Mouse (Mus musculus) adrenal gland, adult 2 months (tissue): ENCODE measurements around the gene Trpm3. TPM values are rescaled to one million over a fixed set of nuclear protein-coding genes. Genes with fewer than 3 reads are reported as not detected.
A peak's percentile ranks its signal among the peaks of the same experiment; 100 is the strongest.
"Not testable (repeated sequence)": the region's sequence is repeated elsewhere in the genome, so short reads cannot be mapped to it uniquely, and the experiment has no call there.

Source experiments
- DNase-seq: peaks from one replicate; pipeline ENCODE4 v3.0.0; 2021
- polyA plus RNA-seq: library from polyadenylated mRNA; depleted of rRNA; stranded (reverse); fragments of >200 nt; gene quantifications from 2 replicates; pipeline ENCODE4 v1.2.3, GENCODE M21; 2012
- total RNA-seq, 2 experiments: library from RNA; stranded (reverse); gene quantifications; 2 replicates each; pipeline ENCODE4 v1.2.3; 2021

The Trpm3 gene
- total and polyA plus RNA-seq, 3 experiments, result 0.12 to 2.1 (median 0.81) TPM

DNA sequence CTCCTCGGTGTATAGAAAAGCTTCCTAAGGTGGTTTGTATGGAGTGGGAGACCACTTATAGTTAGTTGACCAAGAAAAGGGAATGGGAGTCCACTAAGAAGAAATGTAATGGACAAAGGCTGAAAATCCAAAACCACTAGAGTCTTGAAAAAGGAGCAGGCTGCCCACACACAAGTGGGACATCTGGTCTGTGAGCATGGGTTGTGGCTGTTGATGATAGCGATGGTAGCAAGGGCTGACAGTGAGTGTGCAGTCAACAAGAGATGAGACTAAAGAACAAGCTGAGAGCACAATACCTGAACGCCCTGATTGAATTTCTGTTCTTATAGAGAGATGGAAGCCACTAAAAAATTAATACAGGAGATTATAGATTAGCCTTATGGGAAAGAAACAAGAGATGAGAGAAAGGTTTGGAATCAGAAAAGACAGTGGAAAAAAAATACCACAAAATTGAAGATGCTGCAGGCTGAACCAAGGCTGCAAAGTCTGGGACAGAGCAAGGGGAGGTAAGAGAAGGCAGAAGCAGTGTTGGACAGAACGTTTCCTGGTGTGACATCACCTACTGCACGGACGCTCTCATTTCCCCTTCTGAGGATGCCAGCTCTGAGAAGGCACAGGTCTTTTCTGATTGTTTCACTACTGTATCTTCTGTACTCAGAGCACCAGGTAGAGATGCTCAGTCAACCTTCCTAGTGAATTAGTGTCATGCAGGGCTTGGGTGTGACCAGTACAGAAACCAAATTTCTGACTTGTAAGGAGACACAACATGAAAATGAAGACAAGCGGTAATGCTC, 710.1 kb downstream of the Trpm3 start:
- DNase-seq, result no peak

DNA sequence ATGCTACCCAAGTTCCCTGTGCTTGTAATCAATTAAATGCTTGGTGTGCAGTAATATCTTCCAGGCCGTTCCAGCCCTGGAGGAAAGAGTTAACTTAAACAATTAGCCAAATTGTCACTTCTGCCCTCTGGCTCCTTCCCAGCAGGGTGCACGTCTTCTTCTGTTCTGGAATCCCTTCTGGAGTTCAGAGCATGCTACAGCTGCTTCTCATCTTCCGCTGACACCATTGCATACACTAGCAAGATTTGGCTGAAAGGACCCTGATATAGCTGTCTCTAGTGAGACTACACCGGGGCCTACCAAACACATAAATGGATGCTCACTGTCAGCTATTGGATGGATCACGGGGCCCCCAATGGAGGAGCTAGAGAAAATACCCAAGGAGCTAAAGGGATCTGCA, 712.6 kb downstream of the Trpm3 start:
- DNase-seq, result not testable (repeated sequence)

DNA sequence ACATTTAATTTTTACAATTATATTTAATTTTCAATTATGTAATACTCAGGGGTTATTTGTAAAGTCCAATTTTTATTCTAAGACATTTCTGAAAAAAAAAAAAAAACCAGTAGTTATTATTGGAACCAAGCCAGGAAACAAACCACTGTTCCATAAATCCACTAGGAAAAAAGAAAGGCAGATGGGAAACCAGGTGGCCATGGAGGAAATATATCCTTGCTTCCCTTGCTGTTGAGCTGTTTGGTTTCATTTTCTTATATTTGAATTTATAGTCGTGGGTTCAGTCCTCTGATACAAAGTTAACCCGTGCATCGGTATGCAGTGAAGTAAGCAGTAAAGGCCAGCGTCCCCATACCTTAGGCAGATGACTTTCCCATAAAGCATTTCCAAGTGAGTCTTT, 720.8 kb downstream of the Trpm3 start:
- no peak for DNase-seq

DNA sequence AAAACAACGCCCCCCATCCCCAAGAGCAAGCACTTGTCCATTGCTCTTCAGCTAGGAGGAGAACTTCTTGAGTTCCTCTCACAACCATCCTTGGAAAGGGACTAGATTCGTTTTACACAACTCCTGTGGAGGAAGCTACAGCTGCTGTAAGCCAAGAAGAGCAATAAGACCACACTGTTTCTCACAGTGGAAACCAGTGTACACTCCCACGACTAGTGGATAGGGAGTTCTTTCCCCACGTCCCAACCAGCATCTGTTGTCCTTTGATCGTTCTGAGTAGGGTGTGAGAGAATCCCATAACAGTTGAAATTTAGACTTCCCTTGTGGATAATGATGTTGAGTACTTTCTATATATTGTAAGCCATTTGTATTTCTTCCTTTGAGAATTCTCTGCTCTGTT, 728.6 kb downstream of the Trpm3 start:
- DNase-seq, result no peak

DNA sequence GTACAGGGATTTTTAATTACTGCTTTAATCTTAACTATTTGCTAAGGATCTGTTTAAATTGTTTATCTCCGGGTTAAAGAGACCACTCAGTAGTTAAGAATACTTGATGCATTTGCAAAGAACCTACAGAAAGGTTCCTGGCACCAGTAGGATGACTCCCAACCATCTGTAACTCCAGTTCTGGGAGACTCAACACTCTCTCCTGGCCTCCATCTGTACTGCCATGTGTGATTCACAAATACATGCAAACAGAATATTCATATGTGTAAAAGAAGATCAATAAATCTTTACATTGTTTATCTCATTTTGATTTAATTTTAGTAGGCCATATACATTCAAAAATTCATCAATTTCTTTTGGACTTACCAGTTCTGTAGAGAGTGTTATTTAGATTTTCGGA, 731.0 kb downstream of the Trpm3 start:
- DNase-seq, result no peak

DNA sequence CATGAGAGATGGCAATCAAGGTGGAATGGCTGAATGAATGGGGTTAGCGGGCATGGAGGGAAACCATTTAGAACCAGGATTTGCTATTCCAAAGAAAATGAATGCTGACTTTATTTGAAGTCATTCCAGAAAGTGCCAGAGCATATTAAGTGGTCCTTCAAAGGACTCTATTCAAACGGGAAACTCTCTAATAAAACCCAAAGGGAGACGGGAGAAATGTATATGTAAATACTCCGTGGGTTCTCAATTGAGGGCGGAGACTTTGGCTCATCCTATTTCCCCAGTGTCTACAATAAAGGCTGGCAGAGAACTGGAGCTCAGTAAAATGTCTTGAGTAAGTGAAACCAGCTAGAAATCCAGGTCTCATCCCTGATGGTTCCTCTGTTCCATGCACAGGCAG, 733.6 kb downstream of the Trpm3 start:
- DNase-seq, result no peak

DNA sequence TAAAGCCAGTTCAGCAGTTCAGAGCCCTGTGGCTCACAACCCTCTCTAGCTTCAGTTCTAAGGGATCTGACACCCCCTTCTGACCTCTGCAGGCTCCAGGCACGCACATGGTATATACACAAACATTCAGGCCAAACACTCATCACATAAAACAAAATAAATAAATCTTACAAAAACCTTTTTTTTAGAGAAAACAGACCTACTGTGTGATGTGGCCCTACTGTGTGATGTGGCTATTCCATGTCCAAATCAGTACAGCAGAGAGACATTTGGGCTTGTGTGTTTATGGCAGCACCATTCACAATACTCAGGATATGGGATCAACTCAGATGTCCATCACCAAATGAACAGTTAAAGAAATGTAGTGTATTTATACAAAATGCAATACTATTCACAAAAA, 741.4 kb downstream of the Trpm3 start:
- no peak for DNase-seq

DNA sequence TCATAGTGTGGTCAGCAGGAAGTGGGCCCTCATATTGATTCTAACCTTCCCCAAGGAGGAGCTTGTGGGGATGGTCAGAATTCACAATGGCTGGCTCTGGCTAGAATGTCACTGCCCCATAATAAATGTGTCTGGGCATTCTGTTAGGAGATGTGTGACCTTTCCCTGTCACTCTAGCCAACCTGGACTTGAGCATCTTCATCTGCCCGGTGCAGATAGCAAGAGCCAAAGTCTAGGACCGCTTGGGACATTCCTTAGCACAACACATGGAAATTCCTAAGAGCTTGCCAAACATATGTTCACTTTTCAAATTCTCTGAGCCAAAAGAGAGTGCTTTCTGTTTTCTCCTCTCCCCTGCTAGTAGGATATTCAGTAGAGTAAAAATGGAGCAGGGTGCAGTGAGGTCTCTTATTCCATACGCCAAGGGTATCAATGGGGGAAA, 743.8 kb downstream of the Trpm3 start:
- DNase-seq, result no peak

DNA sequence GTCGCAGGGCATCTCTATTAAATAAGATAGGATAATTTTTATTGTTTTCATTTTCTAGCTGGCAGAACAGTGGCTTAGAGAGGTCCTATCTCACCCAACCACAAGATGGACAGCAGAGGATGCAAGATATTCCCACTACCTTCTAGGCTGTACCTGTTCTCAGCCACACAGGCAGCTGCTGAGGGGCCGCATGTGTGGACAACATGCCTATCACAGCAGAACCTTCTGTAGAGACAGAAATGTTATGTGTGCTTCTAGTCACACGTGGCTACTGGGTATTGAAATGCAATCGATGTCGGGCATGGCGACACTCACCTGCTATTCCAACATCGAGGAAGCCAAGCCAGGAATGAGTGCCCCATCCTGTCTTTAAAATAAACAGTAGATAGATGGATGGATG, 744.3 kb downstream of the Trpm3 start:
- no peak for DNase-seq

DNA sequence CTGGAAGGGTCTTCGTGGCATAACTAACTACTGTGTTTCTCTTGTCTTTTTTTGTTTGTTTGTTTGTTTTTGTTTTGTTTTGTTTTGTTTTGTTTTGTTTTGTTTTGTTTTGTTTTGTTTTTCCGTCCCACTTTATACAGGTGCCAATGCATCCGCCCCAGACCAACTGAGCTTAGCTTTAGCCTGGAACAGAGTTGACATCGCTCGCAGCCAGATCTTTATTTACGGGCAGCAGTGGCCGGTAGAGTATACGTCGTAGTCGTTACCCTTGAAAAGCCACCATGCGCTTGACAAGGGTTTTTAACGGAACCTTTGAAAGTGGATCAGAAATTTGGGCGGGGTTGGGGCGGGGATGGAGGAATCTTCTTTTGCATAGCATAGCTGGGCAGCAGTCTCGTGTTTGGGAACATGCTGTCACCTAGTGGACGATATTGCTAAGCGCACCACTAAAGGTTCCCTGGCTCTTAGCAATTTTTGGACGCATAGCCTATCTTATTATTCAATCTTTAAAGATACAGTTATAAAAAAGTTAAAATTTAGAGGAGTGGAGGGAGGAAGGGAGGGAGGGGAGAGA, 745.0 kb downstream of the Trpm3 start:
- DNase-seq, result peak; percentile 36

DNA sequence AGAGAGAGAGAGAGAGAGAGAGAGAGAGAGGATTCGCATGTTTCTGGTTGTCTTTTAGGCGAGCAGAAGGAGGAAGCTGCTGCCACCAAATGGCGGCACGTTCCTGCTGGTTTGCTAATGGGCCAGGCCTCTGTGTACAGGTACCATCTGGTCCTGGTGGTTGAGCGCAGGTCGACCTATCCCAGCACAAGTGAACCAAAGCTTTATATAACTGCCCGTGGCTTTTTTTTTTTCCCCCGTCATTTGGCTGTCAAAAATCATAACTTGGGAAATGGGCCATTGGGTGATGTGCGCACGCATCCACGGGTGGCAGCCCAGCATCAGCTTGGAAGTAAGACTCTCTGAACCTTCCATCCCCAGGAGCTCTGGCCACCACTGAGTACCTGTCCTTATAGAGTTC, 745.5 kb downstream of the Trpm3 start:
- DNase-seq, result peak; percentile 10

DNA sequence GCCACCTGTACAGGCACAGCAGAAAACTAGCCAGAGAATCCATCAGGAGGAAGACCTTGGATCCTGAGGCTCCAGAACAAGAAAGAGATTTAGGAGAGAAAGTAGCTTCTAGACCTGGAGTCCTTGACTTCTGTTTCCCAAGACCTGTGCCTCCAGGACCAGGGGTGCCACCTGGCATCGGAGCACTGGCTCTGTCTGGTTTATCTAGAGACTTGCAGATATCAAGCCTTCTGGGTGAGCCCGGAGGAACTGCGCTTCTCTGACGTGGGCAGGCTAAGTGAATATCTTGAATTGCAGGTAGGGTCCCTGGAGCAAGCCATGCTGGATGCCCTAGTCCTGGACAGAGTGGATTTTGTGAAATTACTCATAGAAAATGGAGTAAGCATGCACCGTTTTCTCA, 746.2 kb downstream of the Trpm3 start:
- no peak for DNase-seq

DNA sequence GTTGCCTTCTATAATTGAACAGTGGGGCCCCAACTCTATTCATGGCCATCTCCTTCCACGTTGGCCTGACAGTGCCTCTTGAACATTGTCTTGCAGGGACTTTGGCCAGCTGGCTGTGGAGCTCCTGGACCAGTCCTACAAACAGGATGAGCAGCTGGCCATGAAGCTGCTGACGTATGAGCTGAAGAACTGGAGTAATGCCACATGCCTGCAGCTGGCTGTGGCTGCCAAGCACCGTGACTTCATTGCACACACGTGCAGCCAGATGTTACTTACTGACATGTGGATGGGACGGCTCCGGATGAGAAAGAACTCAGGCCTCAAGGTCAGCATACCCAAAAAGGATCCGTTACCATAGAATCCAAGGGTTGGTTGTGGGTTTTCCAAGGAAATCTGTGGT, 763.0 kb downstream of the Trpm3 start:
- DNase-seq, result no peak

DNA sequence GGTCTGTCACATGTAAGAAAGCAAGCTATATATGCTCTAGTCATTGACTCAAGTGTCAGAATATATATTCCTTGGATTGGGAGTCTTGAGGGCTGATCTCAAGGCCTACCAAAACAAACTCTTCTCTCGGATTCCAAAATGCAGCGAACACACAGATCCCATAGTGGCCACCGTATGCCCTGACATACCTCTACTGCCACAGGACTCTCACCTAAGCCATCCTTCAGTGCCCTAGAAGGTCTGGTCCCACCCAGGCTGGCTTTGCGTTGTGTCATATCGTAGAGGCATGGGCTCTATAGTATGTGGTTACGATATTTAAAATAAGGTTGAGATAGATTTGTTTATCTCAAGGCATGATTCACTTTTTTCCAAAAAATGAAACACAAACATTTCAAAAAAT, 763.5 kb downstream of the Trpm3 start:
- DNase-seq, result no peak

DNA sequence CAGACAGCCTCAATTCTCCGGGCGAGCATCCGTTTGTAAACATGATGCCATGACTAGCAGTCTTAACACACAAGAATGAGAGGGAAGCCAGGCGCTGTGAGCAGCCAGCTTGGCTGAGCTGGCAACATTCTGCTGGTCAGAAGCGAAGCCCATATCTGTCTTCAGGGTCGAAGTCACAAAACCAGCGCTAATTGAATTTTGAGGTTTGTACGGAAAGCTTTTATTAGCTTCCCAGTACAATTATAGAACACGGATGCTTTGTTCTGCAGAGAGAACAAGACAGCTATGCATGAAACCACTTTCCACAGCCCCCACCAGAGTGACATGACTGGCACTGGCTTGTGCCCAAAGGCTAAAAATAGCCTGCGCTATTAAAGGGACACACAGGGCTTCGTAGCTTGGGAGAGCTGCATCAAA, 766.2 kb downstream of the Trpm3 start:
- DNase-seq, result peak; percentile 44

DNA sequence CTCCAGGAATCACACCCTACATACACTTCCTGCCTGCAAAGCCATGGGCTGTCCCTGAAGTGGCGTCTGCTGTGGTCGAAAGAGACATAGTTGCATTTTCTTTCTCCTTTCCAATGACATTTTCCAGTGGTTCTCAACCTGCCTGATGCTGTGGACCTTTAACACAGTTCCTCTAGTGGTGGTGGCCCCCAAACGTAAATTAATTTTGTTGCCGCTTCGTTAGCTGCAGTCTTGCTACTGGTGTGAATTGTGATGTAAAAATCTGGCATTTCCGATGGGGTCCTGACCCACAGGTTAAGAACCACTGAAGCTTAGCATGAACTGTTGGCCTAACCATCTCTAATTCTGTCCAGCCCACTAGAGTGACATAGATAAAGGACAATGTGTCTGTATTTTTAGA, 771.8 kb downstream of the Trpm3 start:
- DNase-seq, result no peak

DNA sequence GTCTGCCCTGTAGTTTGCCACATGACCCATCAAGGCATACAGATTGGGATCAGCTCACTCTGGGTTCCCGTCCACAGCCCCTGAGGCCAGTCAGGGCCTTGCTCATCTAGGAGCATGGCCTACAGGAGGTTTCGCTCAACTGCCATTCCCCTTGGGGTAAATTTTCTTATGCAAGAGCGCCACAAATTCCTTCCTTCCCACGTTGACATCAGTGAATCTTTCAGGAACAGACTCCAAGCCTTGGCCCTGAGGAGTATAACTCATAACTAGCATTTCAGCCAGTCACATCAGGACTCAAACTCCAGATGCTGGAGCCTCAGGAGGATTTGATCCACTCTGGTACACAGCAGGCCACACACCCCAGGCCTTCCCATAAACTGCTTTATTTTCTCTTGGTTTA, 774.1 kb downstream of the Trpm3 start:
- DNase-seq, result no peak

DNA sequence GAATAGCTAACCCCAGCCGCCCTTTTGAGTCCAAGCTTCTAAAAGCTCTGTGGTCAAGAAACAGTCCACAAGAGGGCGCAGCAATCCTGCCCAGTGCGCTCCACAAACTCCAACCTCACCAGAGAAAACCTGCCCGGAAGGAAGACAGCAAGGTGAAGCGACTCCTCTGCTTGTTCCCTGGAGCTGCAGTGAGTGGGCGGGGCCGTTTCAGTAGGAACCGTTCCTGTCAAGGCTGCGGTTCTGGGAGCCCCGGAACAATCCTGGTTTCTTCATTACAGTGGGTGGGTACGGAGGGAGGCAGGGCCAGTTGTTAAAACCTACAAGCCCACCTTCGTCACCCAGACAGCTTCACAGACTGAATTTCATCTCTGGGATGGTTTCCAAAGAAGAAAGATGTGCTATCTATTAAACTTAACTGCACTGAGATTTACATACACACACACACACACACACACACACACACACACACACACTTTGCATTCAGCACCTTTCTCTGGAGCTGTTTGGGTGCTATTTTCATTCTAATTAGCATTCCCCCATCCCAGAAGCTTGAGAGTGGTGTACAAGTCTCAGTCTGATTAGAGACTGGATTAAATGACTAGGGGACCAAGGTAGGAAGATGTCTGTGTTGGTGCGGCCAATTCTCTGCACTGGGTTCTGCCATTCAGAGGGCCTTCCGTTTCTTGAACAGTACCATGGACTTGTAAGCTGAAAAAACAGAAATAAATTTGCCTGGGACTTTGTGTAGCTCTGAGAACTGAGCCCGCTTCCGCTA, 777.2 kb downstream of the Trpm3 start:
- DNase-seq, result peak; percentile 79

DNA sequence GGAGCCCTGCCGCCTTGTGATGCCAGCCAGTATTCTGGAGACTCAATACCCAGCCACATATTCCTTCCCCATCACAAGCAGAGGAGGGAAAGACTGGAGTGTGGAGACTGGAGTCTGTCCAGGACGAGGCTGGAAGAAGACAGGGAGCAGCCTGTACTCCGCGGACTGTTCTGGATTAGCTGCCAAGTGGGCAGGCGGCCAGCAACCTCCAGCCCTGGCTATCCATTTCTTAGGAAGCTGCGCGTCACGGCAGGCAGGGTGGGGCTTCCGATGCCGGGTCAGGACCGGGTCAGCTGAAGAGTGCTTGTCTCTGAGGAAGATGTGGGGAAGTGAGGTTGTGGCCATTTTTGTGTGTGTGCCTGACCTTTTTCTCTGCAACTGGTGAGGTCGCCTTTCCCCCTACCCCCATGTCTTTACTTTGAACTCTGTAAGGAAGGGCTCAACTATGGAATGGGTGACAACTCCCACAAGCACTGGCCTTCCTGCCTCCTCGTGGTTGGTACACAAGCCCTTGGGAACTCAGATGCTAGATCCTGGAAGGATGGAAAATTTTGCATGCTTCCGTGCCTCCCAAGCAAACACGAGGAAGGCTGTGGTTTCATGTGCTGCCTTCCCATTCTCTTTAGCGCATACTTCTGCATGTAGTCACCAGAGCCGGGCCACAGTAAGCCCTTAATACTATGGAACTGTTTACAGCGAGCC, 777.9 kb downstream of the Trpm3 start:
- DNase-seq, result peak; percentile 98

DNA sequence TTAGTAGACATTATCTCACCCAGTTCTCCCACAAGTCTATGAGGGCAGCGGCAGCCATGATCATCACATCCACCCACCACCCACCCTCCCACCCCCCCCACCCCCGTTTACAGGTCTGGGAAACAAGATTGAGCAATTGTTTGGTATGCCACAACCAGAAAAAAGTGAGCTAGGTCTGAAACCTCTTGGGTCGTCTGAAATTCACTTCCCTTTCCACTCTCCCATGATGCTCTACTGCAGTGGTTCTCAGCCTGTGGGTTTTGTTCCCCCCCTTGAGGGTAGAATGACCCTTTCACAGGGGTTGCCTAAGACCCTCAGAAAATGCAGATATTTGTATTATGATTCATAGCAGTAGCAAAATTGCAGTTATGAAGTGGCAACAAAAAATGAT, 778.5 kb downstream of the Trpm3 start:
- DNase-seq, result no peak

DNA sequence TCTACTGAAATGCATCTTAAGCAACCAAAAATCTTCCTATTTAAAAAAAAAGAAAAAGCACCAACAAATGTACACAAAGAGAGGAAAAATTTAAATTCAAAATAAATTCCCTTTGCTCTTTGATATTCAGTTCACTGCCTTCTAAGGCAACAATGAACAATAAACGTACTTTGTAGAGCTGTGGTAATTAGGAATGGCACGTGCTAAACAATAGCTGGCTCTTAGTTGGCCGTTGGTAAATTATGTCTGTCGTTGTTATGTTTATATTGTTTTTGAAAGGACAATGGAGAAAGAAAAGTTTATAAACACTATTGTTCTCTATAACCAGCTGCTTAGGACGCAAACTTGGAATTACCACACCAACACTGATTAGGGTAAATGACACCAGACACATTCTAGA, 782.1 kb downstream of the Trpm3 start:
- no peak for DNase-seq

DNA sequence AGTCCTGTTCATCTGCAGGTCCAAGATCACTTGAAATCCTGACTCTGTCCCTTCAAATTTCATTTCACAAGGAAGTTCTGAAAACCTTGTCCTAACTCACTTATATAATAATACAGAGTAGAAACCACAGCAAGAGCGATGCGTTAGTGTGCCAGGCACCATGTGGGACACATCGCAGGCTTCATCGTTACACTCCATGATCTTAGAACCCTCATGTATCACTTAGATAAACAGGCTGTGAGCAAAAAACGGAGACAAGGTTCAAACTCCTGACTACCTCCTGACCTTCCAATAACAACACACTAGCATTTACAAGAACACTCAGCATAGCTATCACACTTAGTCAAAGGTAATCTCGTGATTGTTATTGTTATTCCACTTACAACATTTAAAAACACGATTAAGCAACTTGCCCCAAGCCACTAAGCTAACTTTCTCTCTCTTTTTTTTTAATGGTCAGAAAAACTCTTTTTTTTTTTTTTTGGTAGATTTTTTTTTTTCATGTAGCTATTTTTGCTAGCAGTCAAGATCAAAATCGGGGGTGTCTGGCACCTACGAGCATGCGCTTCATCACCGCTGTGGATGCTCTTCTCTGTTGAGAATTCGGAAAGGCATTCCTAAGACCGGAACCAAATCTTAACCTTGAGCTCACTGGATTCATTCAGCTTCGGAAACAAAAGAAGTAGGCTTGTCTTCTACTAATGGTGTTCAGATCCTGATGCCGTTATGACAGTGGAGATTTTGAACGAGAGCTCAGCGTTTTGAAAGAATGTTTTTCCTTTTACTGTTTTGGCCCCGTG, 784.2 kb downstream of the Trpm3 start:
- DNase-seq, result no peak
